Mouse (Mus musculus) monocyte, adult 2 months (primary cell): ENCODE data around the gene Kbtbd13.

ENCODE experiments used
- DNase-seq, 2 experiments: peaks; one replicate each; pipeline ENCODE4 v3.0.0; 2022; ENCODE audit warnings: low spot score in 2 of 2, low read depth in 1 of 2

The Kbtbd13 gene

DNA sequence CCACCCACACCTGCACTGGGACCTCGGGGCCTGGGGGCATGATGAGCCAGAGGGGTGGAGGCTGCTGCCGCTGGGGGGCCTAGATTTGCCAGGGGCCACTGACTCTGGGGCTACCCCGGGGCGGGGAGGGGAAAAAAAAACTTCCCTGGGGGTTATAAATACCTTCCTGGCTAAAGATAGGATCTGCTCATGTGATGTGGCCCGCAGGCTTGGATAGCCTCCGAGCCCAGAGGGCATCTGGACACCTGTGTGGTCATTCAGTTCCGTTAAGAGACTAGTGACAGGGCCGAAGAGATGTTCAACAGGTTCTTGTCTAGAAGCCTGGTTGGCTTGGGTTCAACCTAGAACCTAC lies at the start of gene Kbtbd13:
Gene Kbtbd13 (minus strand): TSS at position 40 of the 352 bp plus-strand sequence.
- DNase-seq: no peak

DNA sequence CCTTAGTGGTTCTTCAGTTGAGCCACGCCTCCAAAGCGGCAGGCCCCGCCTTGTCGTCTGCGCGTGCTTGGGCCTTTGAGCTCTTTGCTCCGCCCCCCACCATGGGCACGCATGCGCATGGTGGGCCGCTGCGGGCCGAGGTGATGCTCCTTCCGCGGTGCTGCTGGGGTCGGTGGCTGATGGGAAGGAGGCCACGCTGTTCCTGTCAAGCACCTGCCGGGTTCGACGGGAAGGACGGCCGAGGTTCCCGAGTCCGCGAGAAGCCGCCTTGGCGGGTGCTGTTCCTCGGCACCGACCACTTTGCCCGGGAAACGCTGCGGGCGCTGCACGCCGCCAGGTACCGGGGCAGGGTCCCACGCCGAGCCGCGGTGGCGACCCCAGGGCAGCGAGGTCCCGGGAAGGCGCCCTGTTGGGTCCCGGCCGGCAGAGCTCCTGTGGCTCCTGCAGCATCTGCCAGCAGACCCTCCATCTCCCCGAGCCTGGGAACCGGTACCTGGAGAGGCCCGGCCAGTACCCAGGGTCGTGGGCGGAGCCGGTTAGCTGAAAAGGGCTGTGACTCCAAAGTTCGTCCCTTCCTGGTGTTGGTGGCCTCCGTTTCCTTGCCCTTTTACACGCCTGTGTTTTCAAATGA lies 44.3 kb upstream of the Kbtbd13 start, which contains the start of gene Mtfmt:
Gene Mtfmt (plus strand): TSS at position 112 of the 631 bp plus-strand sequence.
- DNase-seq: peak; percentile 78 to 88

DNA sequence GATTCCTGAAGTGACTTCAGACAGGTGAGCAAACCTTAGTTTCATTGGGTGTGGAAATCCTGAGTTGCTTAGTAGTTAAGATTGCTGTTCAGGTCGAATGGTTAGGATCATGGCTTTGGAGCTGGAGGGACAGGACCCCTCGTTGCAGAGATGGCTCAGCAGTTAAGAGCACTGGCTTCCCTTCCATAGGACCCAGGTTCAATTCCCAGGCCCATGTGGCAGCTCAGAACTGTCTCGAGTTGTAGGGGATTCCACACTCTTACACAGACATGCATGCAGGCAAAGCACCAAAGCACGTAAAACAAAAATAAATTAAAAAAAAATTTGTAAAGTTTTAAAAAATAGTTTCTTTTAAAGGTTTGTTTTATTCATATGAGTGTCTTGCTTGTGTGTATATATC lies 43.8 kb upstream of the Kbtbd13 start:
- no peak for DNase-seq

DNA sequence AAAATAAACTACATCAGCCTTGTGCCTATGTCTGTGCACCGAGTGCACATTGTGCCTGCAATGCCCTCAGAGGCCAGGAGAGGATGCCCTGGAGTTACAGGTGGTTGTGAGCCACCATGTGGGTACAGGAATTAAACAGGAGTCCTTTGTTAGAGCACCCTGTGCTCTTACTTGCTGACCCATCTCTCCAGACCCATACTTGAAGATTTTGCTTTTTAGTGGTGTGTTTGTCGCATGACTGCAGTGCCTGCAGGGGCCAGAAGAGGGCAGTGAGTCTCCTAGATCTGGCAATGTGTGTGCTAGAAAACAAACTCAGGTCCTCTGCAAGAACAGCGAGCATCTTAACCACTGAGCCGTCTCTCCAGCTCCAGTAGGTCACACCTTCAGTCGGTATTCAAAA lies 42.7 kb upstream of the Kbtbd13 start:
- DNase-seq: peak; percentile 29 to 44

DNA sequence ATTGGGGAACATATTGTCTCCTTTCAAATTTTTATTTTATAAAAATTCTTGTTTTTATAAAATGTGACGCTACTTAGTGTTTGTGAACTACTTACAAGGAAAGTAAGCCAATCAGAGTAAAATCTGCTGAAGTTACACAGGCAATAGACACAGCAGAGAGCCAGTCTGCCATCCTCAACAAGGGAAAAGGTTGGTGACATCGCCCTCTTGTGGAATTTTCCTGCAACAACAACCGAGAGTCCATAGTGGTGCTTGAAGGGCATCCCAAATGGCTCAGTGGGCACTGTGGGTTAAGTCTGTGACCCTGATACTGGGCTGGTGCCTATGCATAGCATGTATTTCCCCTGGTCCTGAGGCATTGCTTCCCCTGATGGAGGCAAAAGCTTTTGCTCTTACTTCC lies 40.8 kb upstream of the Kbtbd13 start:
- DNase-seq: peak; percentile 37 to 66

DNA sequence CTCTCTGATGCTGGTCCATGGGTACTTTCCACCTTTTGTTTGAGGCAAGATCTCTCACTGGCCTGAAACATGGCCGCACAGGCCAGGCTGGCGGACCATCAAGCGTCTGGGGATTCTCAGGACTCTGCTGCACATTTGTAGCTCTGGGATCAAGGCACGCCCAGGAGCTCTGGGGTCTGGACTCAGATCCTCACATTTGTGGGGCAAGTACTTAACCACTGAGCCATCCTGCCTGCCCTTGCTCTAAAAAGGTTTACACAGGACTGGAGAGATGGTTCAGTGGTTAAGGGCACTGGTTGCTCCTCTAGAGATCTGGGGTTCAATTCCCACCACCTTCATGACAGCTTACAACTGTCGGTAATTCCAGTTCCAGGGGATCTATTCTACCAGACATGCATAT lies 39.5 kb upstream of the Kbtbd13 start:
- DNase-seq: no peak

DNA sequence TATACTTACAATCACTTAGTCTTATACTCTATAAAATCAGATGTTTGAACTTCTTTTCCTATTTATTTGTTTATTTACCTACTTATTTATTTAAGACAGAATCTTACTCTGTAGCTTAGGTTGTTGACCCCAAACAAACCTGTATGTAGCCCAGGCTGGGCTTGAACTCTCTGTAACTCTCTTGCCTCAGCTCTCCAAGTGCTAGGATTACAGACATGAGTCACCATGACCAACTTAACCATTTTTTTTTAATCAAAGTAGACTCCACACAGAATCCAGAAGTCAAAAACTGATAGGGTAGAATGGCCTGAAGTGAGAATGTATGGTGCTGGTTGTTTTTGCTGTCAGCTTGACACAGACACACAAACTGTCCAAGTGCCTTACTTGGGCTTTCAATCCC lies 38.9 kb upstream of the Kbtbd13 start:
- no peak for DNase-seq

DNA sequence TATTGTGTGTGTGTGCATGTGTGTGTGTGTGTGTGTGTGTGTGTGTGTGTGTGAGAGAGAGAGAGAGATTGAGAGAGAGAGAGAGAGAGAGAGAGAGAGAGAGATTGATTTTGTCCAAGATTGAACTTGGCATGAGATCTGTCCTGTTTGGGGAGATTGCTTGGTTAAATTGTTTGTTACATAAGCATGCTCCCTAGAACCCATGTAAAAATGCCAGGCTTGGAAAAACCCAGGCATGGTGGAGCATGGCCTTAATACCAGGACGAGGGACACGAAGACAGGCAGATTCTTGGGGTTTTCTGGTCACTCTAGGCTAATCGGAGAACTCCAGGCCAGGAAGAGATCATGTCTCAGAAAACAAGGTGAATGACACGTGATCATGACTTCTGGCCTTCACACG lies 36.6 kb upstream of the Kbtbd13 start:
- DNase-seq: no peak

DNA sequence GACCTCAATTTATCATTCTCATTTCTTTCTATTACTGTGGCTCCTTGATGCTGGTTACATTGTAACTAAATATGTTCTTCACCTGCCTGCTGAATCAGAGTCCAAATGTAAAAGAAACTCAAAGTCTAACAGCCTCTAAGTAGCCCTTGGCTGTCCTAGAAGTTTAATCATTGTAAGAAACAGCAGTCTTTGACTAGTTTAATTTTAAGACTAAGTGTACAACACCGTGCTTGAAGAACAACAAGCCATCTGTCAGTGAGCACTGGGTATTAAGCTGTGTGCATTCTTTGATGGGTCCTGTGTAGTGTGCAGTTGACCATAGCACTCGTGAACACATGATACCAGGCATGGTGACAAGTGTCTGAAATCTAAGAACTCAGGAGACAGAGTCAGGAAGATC lies 36.1 kb upstream of the Kbtbd13 start:
- no peak for DNase-seq

DNA sequence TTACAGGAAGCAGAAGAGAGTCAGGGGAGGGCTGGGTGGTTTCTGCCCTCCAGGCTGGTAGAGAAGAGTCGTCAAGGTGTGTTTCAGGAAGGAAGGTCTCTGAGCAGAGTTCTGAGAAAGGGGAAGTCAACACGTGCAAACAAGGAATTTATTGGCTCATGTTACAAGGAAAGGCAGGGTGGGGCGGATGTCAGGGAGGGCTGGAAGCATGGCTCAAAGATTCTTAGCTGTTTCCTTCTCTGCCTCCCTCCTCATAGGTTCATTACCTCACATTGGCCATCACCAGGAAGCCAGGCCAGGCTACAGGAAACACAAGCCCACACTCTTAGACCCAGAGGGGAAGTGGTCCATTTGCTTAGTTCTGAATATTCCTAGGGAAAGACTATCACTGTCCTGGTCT lies 32.9 kb upstream of the Kbtbd13 start:
- no peak for DNase-seq

DNA sequence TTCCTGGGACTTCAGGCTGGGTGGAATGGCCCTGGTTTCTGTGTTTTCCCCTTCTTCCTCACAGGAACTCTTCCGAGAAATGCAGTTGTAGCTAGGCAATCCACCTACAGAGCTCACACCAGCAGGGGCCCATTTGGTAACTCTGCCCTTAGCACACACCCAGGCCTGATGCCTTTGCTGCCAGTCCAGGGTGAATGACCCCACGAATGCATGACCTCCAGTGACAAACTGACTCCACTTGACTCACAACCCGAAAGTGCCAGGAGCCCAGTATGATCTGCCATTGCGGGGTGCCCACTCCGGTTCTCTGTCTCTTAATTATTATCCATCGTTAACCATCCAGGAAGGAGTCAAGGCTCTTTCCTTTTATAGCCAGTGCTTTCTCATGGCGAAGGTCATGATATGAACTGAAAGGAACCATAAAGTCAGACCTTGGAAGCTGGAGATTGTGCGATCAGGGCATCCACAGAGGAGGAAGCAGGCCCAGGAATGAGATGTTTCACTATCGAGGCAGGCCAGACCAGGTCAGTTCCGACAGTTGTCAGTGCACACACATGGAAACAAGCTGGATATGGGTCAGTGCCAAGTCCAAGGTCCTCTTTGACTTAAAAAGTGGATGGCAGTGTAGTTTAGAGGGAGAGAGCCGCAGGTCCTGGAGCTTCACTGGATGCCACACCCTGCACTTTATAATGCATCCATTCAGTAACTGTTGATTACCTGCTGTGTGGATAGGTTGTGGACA lies 31.5 kb upstream of the Kbtbd13 start, which contains the start of gene Slc51b:
Gene Slc51b (minus strand): TSS at position 196 of the 742 bp plus-strand sequence.
- no peak for DNase-seq

DNA sequence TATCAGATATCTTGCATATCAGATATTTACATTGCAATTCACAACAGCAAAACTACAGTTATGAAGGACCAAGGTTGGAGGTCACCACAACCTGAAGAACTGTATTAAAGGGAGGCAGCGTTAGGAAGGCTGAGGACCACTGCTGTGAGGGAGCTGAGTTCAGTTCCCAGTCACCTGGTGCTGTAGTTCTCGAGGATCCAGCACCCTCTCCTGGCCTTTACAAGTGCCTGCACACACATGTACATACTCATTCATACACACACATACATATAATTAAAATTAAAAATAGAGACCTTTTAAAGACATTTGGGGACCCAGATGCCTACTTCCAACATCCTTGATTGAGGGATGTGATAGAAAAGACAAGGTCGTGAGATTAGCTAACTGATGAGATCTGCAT lies 28.2 kb upstream of the Kbtbd13 start:
- no peak for DNase-seq

DNA sequence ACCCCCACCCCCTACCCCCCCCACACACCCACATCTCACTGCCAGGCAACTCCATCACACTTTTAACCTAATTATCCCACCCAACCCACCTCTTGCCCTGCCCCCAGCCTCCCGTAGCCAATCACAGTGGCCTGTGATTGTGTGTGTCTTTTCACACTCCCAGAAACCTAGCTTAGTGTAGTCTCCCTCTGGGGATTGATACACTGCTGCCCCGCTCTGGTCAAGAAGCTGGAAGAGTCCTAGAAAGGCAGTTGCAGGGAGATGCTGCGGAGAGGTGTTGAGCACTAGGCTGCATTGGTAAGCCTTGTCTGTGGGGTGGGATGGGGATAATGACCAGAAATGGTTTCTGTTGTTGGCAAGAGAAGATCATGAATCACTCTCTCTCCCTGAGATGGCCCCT lies 26.3 kb upstream of the Kbtbd13 start:
- no peak for DNase-seq

DNA sequence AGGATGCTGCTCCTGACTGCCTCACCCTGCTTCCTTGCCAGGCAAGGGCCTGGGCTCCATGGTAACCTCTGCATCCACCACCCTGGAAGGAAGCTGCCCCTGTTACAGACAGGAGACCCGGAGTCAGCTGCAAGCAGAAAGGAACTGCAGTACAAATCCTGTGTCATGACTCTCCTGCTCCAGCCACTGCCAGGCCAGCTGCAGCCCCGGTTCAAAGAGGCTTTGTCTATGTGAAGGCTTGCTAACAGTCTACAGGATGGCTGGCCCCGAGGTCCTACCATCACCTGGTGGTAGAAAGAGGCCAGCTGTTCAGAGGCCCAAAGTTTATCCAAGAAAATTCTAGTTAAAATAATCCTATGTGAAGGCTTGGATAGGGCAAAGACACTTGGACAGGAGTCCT lies 19.9 kb upstream of the Kbtbd13 start:
- DNase-seq: no peak

DNA sequence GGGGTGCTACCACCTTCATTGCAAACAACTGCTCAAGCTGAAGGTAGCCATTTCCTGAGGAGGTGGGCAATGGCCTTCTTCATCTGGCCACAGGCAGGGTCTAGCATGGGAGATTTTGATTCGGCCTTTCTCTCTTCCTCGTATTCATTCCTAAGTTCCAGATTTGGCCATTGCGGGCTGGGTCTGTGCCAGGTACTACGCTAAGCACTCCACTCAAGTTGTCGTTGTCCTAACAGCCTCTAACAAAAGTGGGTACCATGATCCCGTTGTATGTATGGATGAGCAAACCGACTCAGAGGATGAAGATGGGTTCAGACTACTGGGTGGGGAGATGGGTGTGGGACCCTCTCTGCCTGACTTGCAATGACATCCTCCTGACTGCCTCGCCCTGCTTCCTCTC lies 18.9 kb upstream of the Kbtbd13 start:
- DNase-seq: no peak

DNA sequence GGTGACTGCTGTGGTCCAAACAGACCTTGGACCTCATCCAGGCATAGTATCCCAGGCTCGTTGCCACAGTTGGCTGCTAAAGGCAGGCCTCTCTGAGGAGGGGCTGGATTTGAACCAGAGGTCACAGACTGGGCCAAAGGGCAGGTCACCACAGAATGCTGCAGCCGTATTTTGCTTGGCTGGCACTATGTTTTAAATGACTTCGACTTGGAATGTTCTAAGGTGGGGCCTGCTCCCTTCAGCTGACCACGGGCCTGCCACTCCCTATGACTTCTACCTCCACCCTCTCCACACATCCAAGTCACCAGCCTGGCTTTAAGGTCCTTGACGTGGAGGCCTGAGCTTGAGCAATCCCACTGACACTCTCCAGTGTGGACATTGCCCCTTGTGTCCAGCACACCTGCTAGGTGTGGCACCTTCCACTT lies 17.4 kb upstream of the Kbtbd13 start:
- no peak for DNase-seq

DNA sequence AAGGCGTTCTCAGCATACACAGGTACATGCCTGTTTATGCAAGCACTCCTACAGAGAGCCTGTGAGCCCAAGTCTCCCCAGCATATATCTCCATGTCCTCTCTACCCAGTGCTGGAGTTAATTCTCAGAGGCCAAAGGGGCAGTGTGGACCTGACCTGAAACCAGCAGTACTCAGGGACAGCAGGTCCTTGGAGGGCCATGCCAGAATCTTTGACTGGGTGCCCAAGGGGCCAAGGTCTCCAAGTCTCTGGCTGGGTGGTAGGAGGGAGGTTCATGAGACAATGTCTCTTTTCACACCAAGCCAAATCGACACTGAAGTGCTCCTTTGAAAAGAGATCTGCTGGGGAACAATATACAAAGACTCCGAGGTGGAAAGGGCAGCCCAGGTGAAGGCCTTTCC lies 16.4 kb upstream of the Kbtbd13 start:
- DNase-seq: no peak

DNA sequence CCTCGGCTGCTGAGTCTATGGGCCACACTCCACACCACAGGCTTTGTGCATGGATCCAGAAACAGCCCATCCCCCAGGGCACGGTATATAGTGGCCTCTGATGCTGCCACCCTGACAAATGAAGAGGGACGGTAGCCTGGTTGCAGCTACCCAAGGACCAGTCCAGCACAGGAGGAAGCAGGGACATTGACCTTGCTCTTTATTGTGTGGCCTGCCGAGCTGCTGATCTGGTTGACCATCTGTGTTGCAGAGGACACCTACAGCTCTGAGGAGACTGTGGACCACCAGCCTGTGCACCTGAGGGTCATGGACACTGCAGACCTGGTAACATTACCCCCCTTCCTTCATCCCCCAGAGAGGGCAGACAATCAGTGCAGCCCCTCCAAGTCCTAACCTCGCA lies 15.9 kb upstream of the Kbtbd13 start:
- no peak for DNase-seq

DNA sequence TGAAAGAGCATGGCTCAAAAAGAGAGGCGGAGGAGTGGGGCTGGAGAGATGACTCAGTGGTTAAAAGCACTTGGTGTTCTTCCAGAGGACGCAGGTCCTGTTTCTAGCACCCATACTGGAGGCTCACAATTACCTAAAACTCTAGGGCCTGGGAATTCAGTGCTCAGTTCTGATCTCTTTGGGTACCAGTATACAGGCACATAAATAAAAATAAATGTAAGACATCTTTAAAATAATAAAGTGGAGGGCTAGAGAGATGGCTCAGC lies 13.7 kb upstream of the Kbtbd13 start:
- no peak for DNase-seq

DNA sequence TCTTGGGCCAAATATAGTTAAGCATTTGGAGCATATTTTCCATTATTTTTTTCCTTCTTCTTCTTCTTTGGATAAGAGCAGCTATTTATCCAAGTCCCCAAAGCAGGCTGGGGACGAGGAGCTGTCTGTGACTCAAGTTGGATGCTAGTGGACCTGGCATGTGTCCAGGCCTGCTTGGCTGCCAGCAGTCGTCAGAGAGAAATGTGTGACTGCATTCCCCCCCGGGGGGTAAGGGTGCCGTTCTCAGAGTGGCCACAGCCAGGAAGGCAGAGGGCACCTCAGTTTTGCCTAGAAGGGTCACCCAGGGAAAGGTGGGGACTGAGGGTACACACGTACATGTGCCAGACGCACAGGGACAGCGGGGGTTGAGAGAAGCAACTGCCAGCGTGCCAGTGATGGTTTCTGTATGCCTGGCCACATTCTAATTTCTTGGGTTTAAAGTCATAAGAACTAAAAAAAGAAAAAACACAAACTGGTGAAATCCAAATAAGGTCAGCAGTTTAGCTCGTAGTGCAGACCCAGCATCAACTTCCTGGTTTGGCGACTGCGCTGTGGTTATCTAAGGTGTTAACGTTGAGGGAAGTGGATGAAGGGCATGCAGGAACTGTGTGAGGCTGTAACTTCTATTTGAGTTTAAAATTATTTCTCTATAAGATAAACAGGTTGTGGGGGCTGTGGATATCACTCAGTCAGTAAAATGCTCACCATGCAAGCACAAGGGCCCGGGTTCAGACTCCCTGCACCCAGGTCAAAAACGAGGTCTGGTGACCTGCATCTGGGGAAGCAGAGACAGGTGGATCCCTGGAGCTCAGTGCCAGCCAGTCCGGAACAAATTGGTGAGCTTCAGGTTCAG lies 13.1 kb upstream of the Kbtbd13 start:
- DNase-seq: no peak

DNA sequence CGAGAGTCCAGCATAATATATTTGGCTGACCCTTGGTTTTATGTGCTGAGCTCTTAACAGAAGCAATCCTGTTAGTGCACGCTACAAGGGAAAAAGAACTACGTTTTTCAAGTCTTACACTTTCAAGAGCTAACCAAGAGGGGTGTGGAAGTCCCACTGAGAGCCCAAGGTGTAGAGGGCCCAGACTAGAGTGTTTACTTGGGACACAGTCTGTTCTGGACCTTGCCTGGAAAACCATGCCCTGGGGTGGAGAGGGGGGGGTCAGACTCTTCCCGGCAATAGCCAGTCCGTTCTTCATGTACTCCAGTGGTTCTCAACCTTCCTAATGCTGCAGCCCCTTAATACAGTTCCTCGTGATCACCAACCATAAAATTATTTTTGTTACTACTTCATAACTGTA lies 8.5 kb upstream of the Kbtbd13 start:
- DNase-seq: no peak

DNA sequence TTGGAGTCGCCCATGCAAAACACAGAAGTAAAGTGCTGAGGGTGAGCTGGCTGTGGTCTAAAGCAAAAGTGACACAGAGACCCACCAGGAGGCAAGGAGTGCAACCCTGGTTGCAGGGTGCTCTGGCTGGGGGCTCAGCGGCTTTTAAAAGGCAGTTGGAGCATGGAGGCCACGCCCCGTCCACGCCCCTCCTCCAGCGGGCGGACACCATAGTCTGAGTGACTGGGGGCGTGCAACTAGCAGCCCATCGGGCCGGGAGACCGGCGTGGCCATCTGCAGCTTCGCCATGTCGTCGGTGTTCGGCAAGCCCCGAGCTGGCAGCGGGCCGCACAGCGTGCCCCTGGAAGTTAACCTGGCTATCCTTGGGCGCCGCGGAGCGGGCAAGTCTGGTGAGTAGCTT lies 6.8 kb upstream of the Kbtbd13 start, which contains the start of gene Rasl12:
Gene Rasl12 (plus strand): TSS at position 228 of the 400 bp plus-strand sequence.
- DNase-seq: no peak
